Mouse (Mus musculus) layer of hippocampus, postnatal 36 days (tissue): Measurements from ENCODE around the gene Kif11. TPM values are rescaled to one million over a fixed set of nuclear protein-coding genes. Genes with fewer than 3 reads are reported as not detected.
A peak's percentile ranks its signal among the peaks of the same experiment; 100 is the strongest.

Experiments
- DNase-seq, 2 experiments: peaks; one replicate each; pipeline ENCODE4 v3.0.0; 2022
- total RNA-seq, 2 experiments: library from RNA; stranded (reverse); gene quantifications; 2 replicates each; pipeline ENCODE4 v1.2.3; 2021

The Kif11 gene
- total RNA-seq = 1 to 10 TPM; 1.3 to 1.4 TPM

- peak; percentile 94 to 96 for DNase-seq
Measured at GRCm38 (mm10) chr19:37375755-37376615, at the start of gene Kif11. Kif11 (plus strand) TSS chr19:37376403.

- no peak for DNase-seq
Measured at GRCm38 (mm10) chr19:37327216-37327615, 49.0 kb upstream of the Kif11 start.

GRCm38 (mm10) chr19:37332726-37333125 is 43.5 kb upstream of the Kif11 start:
- no peak for DNase-seq

- DNase-seq = no peak
Measured at GRCm38 (mm10) chr19:37333357-37333756, 42.8 kb upstream of the Kif11 start.

- DNase-seq = no peak
Measured at GRCm38 (mm10) chr19:37335392-37335791, 40.8 kb upstream of the Kif11 start.

- DNase-seq = no peak
Measured at GRCm38 (mm10) chr19:37337752-37338151, 38.5 kb upstream of the Kif11 start, which contains the start of gene Ide. Ide (minus strand) TSS chr19:37337852.

- DNase-seq = no peak
Measured at GRCm38 (mm10) chr19:37340495-37340894, 35.7 kb upstream of the Kif11 start.

- no peak for DNase-seq
Measured at GRCm38 (mm10) chr19:37340931-37341330, 35.3 kb upstream of the Kif11 start.

- DNase-seq = no peak
Measured at GRCm38 (mm10) chr19:37343899-37344298, 32.3 kb upstream of the Kif11 start.

GRCm38 (mm10) chr19:37346258-37346657 is 29.9 kb upstream of the Kif11 start:
- DNase-seq = no peak

- no peak for DNase-seq
Measured at GRCm38 (mm10) chr19:37348331-37348730, 27.9 kb upstream of the Kif11 start.

- DNase-seq = no peak
Measured at GRCm38 (mm10) chr19:37348952-37349351, 27.3 kb upstream of the Kif11 start.

GRCm38 (mm10) chr19:37352756-37353155 is 23.4 kb upstream of the Kif11 start:
- no peak for DNase-seq

GRCm38 (mm10) chr19:37353331-37353730 is 22.9 kb upstream of the Kif11 start:
- no peak for DNase-seq

GRCm38 (mm10) chr19:37360044-37360443 is 16.2 kb upstream of the Kif11 start:
- no peak for DNase-seq

- DNase-seq = no peak
Measured at GRCm38 (mm10) chr19:37362545-37362944, 13.7 kb upstream of the Kif11 start.

- peak in 1 of 2 experiments; percentile 24 for DNase-seq
Measured at GRCm38 (mm10) chr19:37363128-37363939, 12.9 kb upstream of the Kif11 start.

GRCm38 (mm10) chr19:37368990-37369389 is 7.2 kb upstream of the Kif11 start:
- no peak for DNase-seq

- DNase-seq = no peak
Measured at GRCm38 (mm10) chr19:37369921-37370320, 6.3 kb upstream of the Kif11 start.

- no peak for DNase-seq
Measured at GRCm38 (mm10) chr19:37370356-37370755, 5.8 kb upstream of the Kif11 start.

GRCm38 (mm10) chr19:37374941-37375754 is 1.1 kb upstream of the Kif11 start:
- DNase-seq = no peak

GRCm38 (mm10) chr19:37376841-37377240 is 638 bp downstream of the Kif11 start:
- DNase-seq = no peak
